In genomic region chr7:97629351-97629750, GRCm38 (mm10) we compare ENCODE assay signal across 27 mouse cellular contexts. TPM values are rescaled to one million over a fixed set of nuclear protein-coding genes. Genes with fewer than 3 reads are reported as not detected.
DNase-seq lines count a peak whose midpoint lies in the region; ATAC-seq and TF ChIP-seq lines count a peak whose summit lies in the region.
"Had no signal": no experiment of that assay in that cellular context is flagged by ENCODE, and none has a peak within 500 bp of the region (broad histone marks: within the 10 kb centered on the region; RNA-seq: fewer than 3 reads in every experiment).

No protein-coding gene starts in this region.

- 0 out of 2 replicates have a peak overlapping the region, but pooled peaks have one; percentile 20 for H3K27ac ChIP-seq in gastrocnemius, adult 2 months
- 0 out of 2 replicates have a peak overlapping the region, but pooled peaks have one; percentile 18 for H3K27ac ChIP-seq in hindbrain, embryonic 13.5 days
- no peak overlapping the region for H3K27ac ChIP-seq in hindbrain, embryonic 14.5 days
- no peak overlapping the region for H3K27ac ChIP-seq in midbrain, postnatal 0 days (ENCODE audit: low read depth, low read length)
- H3K27ac ChIP-seq: forebrain, embryonic 12.5 days; kidney, embryonic 15.5 days; layer of hippocampus, adult 2 months; left cerebral cortex, adult 2 months; limb, embryonic 12.5 days; lung, embryonic 15.5 days; midbrain, embryonic 10.5 days; neural tube, embryonic 12.5 days had no signal

- no peaks in the 10 kb centered on the region for H3K9me3 ChIP-seq in hindbrain, embryonic 13.5 days
- H3K9me3 ChIP-seq in hindbrain, embryonic 14.5 days (ENCODE audit: control insufficient read depth, low read length): no peaks in the 10 kb centered on the region
- H3K9me3 ChIP-seq in midbrain, postnatal 0 days (ENCODE audit: low read length): no peaks in the 10 kb centered on the region
- H3K9me3 ChIP-seq: forebrain, embryonic 12.5 days; kidney, embryonic 15.5 days; limb, embryonic 12.5 days; lung, embryonic 15.5 days; midbrain, embryonic 10.5 days; neural tube, embryonic 12.5 days had no signal

- WGBS in hindbrain, embryonic 13.5 days: 71% methylated on average over 2 of the region's 2 CpGs
- WGBS in hindbrain, embryonic 14.5 days: 78% methylated on average over 2 of the region's 2 CpGs
- WGBS in midbrain, postnatal 0 days: 58% methylated on average over 2 of the region's 2 CpGs

- no peak overlapping the region for H3K4me3 ChIP-seq in gastrocnemius, adult 2 months
- no peak overlapping the region for H3K4me3 ChIP-seq in hindbrain, embryonic 13.5 days
- H3K4me3 ChIP-seq in hindbrain, embryonic 14.5 days (replicated peaks; ENCODE audit: low read length): no peak overlapping the region
- no peak overlapping the region for H3K4me3 ChIP-seq in midbrain, postnatal 0 days (ENCODE audit: low read depth, low read length)
- H3K4me3 ChIP-seq: erythroblast, embryonic 14.5 days; forebrain, embryonic 12.5 days; kidney, embryonic 15.5 days; layer of hippocampus, adult 2 months; left cerebral cortex, adult 2 months; limb, embryonic 12.5 days; lung, embryonic 15.5 days; midbrain, embryonic 10.5 days; myocyte; neural tube, embryonic 12.5 days had no signal

- no peaks in the 10 kb centered on the region for H3K36me3 ChIP-seq in hindbrain, embryonic 13.5 days
- H3K36me3 ChIP-seq in hindbrain, embryonic 14.5 days (replicated peaks; ENCODE audit: control insufficient read depth, insufficient read depth): no peaks in the 10 kb centered on the region
- H3K36me3 ChIP-seq in midbrain, postnatal 0 days (ENCODE audit: insufficient read depth, low read length): no peaks in the 10 kb centered on the region
- H3K36me3 ChIP-seq: forebrain, embryonic 12.5 days; kidney, embryonic 15.5 days; limb, embryonic 12.5 days; lung, embryonic 15.5 days; midbrain, embryonic 10.5 days; neural tube, embryonic 12.5 days had no signal

- ATAC-seq in hindbrain, embryonic 13.5 days (ENCODE audit: low FRiP score): no peak
- no peak for ATAC-seq in hindbrain, embryonic 14.5 days (ENCODE audit: low FRiP score)
- no peak for ATAC-seq in midbrain, postnatal 0 days (ENCODE audit: low FRiP score)
- ATAC-seq: forebrain, postnatal 0 days; hindbrain, embryonic 16.5 days; midbrain, embryonic 16.5 days had no signal

- H3K27me3 ChIP-seq in hindbrain, embryonic 13.5 days: no peaks in the 10 kb centered on the region
- no peaks in the 10 kb centered on the region for H3K27me3 ChIP-seq in hindbrain, embryonic 14.5 days (ENCODE audit: control insufficient read depth, insufficient read depth, low read length)
- no peaks in the 10 kb centered on the region for H3K27me3 ChIP-seq in midbrain, postnatal 0 days (ENCODE audit: insufficient read depth, low read length)
- H3K27me3 ChIP-seq: forebrain, embryonic 12.5 days; kidney, embryonic 15.5 days; limb, embryonic 12.5 days; lung, embryonic 15.5 days; neural tube, embryonic 12.5 days had no signal

- no peak overlapping the region for H3K4me2 ChIP-seq in hindbrain, embryonic 13.5 days
- no peak overlapping the region for H3K4me2 ChIP-seq in hindbrain, embryonic 14.5 days (replicated peaks)
- no peak overlapping the region for H3K4me2 ChIP-seq in midbrain, postnatal 0 days (ENCODE audit: low read depth, low read length, poor library complexity, severe bottlenecking)
- H3K4me2 ChIP-seq: forebrain, embryonic 12.5 days; heart, embryonic 11.5 days; kidney, embryonic 15.5 days; limb, embryonic 12.5 days; liver, embryonic 11.5 days; lung, embryonic 15.5 days; neural tube, embryonic 12.5 days had no signal

- no peak for DNase-seq in gastrocnemius, adult 2 months
- no peak for DNase-seq in gastrocnemius, postnatal 14 days
- DNase-seq in hindbrain, embryonic 14.5 days (ENCODE audit: low spot score): no peak
- peak; percentile 7 for DNase-seq in retina, embryonic 14.5 days (ENCODE audit: low spot score)
- DNase-seq in midbrain, postnatal 0 days (ENCODE audit: low spot score): no peak
- DNase-seq: B cell, adult 2 months; cerebellum, adult 9-10 months; forebrain, postnatal 0 days; gastrocnemius, postnatal 10 days; kidney, adult 18-20 months; kidney, postnatal 36 days; right cerebral cortex, postnatal 14 days had no signal

- H3K9ac ChIP-seq in hindbrain, embryonic 13.5 days: no peak overlapping the region
- no peak overlapping the region for H3K9ac ChIP-seq in hindbrain, embryonic 14.5 days
- H3K9ac ChIP-seq in midbrain, postnatal 0 days (replicated peaks; ENCODE audit: low read length, poor library complexity, severe bottlenecking): no peak overlapping the region
- H3K9ac ChIP-seq: forebrain, embryonic 12.5 days; forebrain, postnatal 0 days; kidney, embryonic 15.5 days; limb, embryonic 12.5 days; lung, embryonic 15.5 days; neural tube, embryonic 12.5 days had no signal

- intact Hi-C loops in gastrocnemius, adult 2 months (cut with DNase I): no loop called here
- intact Hi-C loops in gastrocnemius, postnatal 14 days (cut with DNase I; ENCODE audit: low total_unique reads): no loop called here

- H3K4me1 ChIP-seq in hindbrain, embryonic 13.5 days (replicated peaks): no peaks in the 10 kb centered on the region
- no peaks in the 10 kb centered on the region for H3K4me1 ChIP-seq in hindbrain, embryonic 14.5 days (replicated peaks; ENCODE audit: control insufficient read depth, insufficient read depth, low read length)
- no peaks in the 10 kb centered on the region for H3K4me1 ChIP-seq in midbrain, postnatal 0 days (ENCODE audit: insufficient read depth, low read length)
- H3K4me1 ChIP-seq: forebrain, embryonic 12.5 days; kidney, embryonic 15.5 days; limb, embryonic 12.5 days; lung, embryonic 15.5 days; midbrain, embryonic 10.5 days; neural tube, embryonic 12.5 days had no signal

- no peak for TF ChIP-seq CTCF in gastrocnemius, adult 2 months (IDR thresholded peaks at IDR 0.05)
- TF ChIP-seq CTCF in midbrain, postnatal 0 days (IDR thresholded peaks at IDR 0.05): no peak

RNA-seq across cellular contexts. Expression of gene Rsf1, which starts 49.7 kb away (rescaled TPM):
- 10 to 100 TPM; 14.1 to 16.0 TPM for total RNA-seq in gastrocnemius, adult 2 months (2021)
- total RNA-seq in gastrocnemius, postnatal 14 days (2021): 10 to 100 TPM; 12.4 to 12.6 TPM
- polyA plus RNA-seq in hindbrain, embryonic 13.5 days (2015; fragmentation: Nextera tagmentation; extraction: Ambion mirVana): 35.4 and 36.2 TPM in 2 replicates
- 23.5 and 29.4 TPM in 2 replicates for polyA plus RNA-seq in hindbrain, embryonic 14.5 days (2014; fragmentation: Nextera tagmentation; extraction: Ambion mirVana)
- 19.8 and 25.9 TPM in 2 replicates for total RNA-seq in midbrain, postnatal 0 days (2014; rRNA removed)
- 22.0 and 27.4 TPM in 2 replicates for polyA plus RNA-seq in midbrain, postnatal 0 days (2015; fragmentation: Nextera tagmentation; extraction: Ambion mirVana)

RNA-seq across cellular contexts. Expression of gene Aamdc, which starts 50.1 kb away (rescaled TPM):
- total RNA-seq in gastrocnemius, adult 2 months (2021): 100 to 1,000 TPM; 113 to 130 TPM
- 100 to 1,000 TPM; 107 to 112 TPM for total RNA-seq in gastrocnemius, postnatal 14 days (2021)
- polyA plus RNA-seq in hindbrain, embryonic 13.5 days (2015; fragmentation: Nextera tagmentation; extraction: Ambion mirVana): 45.9 and 51.0 TPM in 2 replicates
- 43.8 and 51.5 TPM in 2 replicates for polyA plus RNA-seq in hindbrain, embryonic 14.5 days (2014; fragmentation: Nextera tagmentation; extraction: Ambion mirVana)
- 19.4 and 26.1 TPM in 2 replicates for total RNA-seq in midbrain, postnatal 0 days (2014; rRNA removed)
- 53.2 and 57.5 TPM in 2 replicates for polyA plus RNA-seq in midbrain, postnatal 0 days (2015; fragmentation: Nextera tagmentation; extraction: Ambion mirVana)

Comparison
In these comparisons a context has a peak if more than half of its experiments do, and no peak if none do; other contexts are left out.
1. H3K27ac ChIP-seq: peak in gastrocnemius, adult 2 months (single experiment) and hindbrain, embryonic 13.5 days (single experiment); none in hindbrain, embryonic 14.5 days (single experiment) and midbrain, postnatal 0 days (single experiment).